Mouse (Mus musculus): Measurements from ENCODE around the gene 4931422A03Rik. TPM values are rescaled to one million over a fixed set of nuclear protein-coding genes. Genes with fewer than 3 reads are reported as not detected.
"Not testable (repeated sequence)": the region's sequence is repeated elsewhere in the genome, so short reads cannot be mapped to it uniquely, and the experiment has no call there.

4931422A03Rik gene
- total RNA-seq, 2 experiments from 2014 or later, result not detected

DNA sequence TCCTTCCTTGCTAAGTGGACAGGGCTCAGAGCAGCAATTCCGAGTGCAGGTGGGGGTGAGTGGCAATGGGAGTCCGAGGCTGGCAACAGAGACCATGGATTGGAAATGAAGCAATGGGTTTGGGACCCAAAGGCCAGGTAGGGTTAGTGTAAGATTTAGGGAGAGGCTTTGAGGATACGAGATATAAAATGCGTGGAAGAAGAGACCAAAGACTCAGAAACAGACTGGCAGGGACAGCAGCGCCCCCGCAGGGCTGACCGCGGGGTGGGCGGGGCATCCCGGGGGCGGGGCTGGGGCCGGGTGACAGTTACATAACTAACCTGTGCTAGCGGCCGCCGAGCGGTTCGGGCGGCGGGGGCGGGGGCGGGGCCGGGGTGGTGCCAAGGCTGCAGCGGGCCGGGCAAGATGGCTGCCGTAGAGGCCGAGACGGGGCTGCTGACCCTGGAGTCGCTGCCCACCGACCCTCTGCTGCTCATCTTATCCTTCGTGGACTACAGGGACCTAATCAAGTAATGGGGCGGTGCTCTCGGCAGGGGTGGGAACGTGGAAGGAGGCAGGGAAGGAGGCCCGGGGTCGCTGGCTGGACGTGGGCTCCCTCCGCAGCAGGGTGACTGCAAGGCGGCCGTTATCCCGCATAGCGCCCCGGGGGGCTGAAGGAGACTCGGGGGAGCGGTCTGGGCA, 563 bp downstream of the 4931422A03Rik start, which contains the start of gene Fbxo3:
Gene Fbxo3, plus strand, starts transcription at position 264 of the 681 bp plus-strand sequence.
- peak; percentile 96 for DNase-seq

DNA sequence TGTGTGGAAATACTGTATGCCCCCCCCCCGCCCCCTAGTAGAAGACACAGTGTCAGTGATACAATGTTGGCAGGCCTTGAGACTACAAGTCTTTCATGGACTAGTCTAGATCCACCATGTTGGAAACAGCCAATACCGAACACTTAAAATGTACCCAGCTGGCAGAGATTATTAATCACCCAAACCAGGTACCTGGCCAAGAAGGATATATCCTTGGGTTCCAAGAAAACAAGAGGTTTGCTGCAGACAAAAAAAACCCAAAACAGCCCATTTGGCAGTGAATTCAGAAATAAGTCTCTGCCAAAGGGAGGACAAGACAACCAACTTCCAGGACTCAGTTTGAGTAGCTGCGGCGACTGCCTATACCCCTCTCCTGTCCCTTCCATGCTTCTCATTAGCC, 3.5 kb downstream of the 4931422A03Rik start:
- DNase-seq, result no peak

DNA sequence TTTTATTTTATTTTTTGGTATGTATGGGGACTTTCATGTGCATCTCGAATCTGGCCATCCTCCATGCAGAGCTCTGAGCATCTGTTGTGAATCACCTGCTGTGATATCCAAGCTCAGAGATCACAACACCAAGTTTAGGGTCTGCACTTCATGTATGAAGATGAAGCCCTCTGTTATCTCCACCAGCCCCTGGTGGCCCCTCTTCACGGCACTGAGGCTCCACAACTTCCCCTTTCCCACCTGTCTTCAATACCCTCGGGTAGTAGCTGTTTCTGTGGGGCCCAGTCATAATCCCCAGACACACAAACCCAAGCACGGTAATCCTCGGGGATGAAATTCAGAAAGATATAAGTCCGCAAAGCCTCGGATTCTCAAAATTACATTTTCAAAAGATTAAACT, 5.1 kb downstream of the 4931422A03Rik start:
- DNase-seq, result no peak

DNA sequence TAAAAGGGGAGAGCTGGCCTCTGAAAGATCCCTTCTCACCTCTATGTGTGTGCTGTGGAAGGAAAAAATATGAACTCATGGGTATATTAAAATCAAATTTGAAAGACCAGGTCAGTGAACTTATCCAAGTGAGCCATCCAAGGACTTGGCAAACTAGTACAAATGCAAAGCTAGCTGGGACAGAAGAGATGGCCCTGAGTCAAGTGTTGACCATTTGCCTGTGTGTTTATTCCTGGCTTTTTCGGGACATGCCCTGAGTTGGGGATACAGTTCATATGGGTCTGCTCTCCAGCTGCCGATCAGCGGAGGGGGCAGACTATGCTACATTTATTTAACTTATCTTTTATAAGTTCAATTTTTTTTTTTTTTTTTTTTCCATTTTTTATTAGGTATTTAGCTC, 19.3 kb downstream of the 4931422A03Rik start:
- DNase-seq, result not testable (repeated sequence)

DNA sequence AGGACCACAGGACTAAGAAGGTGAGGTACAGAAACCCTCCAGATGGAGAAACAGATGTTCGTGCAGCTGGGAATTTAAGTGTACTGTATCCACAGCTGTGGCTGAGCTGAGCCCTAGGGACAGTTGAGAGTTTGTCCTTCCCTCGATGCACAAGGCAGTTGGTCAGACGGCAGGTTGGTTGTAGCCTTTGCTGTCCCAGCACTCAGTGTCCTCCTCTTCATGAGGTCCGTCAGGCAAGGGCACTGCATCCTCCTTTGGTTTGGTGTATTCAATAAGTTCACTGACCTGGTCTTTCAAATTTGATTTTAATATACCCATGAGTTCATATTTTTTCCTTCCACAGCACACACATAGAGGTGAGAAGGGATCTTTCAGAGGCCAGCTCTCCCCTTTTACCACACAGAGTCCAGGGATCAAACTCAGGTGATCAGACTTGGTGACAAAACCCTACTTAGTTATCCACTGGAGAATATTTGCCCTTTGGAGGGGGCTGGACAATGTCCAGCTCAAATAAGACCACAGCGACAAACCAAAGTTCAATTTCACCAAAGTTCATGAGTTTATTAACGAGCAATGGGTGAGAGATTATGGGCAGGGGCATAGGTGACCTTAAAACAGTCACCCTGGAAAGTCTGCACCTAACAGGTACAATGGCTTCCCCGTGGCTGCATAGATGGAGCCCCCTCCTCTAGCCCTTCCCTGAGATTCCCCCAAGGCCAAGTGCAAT, 20.2 kb downstream of the 4931422A03Rik start:
- no peak for DNase-seq

DNA sequence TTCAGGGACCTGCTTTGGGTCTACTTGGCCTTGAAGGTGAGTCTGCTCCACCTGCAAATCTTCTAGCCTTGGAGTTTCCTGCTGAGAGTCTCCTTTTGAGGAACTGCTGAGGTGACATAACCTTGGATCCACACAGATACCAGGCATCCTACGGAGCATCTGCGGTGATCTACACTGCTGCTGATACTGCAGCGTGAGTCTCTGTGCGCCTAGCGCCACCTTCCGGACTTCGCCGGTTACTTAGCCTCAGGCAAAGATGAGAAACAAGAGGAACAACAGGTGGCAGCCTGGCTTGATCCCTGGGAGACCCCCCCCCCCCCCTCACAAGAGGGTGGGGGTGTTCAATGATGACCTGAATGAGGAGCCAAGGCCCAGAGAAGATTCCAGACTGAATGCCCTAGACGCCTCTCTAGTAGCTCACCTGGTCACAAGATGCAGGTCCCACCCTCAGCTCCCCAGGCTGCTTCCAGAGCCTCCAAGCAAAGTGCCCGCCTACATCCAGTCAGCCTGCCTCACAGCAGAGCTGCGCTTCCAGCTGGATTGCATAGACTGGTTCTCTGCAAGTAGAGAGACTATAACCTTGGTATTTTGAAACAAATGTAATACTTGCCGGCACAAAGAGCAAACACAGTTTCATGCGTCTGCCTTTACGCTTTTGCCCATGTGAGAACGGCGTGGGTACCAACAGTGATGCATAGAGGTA, 25.3 kb downstream of the 4931422A03Rik start:
- DNase-seq, result peak; percentile 70

DNA sequence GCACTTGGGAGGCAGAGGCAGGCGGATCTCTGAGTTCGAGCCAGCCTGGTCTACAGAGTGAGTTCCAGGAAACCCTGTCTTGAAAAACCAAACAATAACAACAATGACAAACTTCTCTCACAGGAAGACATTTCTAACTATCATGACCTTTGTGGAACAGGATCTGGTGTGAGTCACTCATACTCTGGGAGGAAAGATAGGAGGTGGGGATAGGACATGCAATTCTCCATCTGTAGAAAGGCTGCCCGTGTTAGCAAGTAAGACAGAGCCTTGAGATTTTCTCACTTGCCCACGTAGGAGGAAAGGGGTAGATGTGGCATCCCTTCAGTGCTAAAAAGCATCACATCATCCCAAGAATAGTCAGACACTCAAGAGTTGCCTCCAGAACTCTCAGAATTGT, 26.3 kb downstream of the 4931422A03Rik start:
- no peak for DNase-seq

DNA sequence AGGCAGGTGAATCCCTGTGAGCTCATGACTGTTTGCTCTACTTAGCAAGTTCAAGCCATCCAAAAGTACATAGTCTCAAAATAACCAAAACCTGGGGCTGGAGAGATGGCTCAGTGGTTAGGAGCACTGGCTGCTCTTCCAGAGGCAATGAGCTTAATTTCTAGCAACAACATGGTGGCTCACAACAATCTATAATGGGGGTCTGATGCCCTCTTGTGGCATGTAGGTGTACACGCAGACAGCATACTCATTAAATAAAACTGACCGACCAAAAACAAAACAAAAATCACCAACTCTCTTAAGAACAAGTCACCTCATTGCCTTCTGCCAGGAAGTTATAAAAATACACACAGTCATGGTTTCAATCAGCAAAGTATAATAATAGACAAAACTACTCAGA, 27.1 kb downstream of the 4931422A03Rik start:
- DNase-seq, result peak; percentile 19

DNA sequence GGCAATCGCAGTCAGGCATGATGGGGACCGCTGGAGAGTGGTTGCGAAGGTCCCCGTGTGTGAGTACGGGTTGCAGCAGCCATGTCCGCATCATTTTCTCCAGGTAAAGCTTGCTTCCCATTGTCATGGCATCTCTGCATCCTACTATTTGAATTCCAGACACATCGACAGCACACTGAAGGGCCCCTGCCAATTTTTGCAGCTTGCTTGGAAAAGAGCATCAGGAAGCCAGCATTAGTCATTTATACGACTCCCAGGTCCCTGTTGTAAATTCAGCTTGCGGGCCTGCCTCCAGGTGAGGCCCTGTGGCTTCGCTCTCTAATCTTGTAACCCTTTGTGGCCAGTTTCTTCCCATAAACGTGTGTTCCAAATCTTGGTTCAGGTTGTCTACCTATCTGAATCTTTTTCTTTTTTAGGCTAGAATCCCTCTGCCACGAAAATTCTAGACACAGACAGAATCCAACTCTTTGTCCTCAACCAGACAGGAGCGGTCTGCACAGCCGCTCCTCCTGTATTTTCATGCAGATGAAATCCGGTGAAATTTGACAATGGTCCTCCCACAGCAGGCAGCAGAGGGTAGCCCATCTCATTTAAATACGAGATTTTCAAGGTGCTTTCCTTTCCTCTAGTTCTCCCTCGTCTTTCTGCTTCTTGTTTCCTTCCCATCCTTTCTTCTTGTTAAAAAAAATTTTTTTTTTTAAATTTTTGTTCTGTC, 35.4 kb downstream of the 4931422A03Rik start:
- DNase-seq, result no peak

DNA sequence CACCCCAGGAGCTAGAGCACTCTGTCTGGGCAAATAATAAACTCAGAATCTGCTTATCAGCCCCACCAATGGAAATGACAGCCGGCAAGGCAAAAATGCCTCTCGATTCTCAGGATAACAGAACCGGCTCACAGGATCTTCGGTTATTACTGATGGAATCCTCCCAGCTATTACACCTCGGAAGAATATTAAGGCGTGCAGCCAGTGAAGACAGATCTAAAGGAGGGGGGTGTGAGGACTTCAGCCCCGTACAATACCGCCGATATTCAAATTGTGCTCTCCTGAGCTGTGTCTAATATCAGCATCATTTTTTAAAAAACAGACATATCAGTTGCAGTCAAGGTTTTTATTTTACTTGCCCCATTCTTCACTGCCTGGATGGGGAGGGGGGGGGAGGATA, 36.0 kb downstream of the 4931422A03Rik start:
- DNase-seq, result no peak

DNA sequence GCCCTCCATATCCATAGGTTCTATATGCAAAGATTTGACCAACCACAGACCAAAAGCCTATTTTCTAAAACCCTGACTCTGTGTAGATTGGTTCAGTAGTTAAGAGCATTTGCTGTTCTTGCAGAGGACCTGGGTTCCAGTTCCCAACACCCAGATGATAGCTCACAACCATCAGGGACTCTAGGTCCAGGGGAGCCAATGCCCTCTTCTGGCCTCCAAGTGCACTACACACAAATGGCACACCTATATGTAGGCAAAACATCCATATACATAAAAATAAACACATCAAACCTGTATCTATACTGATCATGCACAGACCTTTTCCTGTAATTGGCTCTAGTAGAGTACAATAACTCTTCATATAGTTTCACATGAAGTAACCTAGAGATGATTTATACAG, 36.9 kb downstream of the 4931422A03Rik start:
- DNase-seq, result no peak

DNA sequence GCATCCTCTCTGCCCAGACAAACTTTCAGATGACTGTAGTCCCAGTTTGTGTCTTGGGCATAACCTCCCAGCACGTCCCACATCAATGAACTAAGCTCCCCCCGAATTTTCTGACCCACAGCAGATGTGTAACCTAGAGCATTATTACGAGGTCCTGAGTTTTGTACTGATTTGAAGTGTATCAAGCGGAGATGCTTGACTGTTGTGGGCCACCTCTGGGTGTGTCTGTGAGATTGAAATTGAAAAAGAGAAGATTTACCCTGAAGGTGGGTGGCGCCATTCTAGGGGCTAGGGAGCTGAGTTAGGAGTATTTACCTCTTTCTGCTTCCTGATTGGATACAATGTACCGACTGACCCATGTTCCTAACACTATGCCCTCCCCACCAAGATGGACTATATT, 38.4 kb downstream of the 4931422A03Rik start:
- no peak for DNase-seq

DNA sequence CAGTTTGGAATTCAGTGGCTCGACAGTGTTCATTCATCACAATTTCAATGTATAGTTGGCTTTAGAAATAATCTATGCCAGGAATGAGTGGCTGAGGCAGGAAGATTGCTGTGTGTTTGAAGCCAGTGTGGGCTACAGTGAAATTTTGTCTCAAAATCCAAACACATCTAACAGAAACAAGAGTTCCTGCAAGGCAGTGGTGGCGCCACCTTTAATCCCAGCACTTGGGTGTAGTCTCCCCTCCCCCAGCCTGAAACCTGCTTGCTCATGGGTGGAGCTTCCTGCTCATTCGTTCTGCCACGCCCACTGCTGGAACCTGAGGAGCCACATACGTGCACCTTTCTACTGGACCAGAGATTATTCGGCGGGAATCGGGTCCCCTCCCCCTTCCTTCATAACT, 40.6 kb downstream of the 4931422A03Rik start:
- not testable (repeated sequence) for DNase-seq

DNA sequence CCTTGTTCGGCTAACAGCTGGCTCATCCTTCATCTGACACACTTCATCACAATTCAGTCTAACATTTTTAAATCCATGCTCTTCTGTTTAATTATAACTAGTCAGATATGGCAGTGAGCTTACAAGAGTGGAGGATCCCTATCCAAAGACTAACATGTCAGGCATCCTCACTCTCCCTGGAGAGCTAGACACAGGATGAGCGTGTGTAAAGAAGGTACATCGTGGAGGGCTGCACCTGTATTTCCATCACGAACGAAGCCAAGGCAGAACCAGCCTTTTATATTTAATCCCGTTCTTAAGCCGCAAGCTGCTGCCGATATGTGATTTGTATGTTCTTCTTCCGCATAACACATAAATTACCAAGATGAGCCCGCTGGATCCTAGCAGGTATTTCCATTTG, 45.0 kb downstream of the 4931422A03Rik start:
- no peak for DNase-seq

DNA sequence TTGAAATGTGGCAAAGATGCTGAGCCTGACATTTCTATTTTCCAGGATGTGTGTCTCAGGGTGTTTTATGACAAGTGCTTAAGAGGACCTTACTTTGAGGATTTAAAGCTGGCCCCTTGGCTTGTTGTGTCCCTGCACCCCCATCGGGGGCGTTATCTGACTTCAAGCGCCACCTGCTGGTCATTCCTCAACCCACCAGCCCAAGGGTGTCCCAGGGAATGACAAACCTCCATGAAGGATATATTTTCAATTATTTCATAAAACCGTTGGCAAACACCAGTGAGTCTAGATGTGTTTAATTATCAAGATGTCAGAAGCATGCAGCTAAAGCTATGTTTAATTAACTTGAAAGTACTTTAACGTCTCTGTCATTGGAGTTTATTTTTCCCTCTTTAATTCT, 45.9 kb downstream of the 4931422A03Rik start:
- peak; percentile 90 for DNase-seq

DNA sequence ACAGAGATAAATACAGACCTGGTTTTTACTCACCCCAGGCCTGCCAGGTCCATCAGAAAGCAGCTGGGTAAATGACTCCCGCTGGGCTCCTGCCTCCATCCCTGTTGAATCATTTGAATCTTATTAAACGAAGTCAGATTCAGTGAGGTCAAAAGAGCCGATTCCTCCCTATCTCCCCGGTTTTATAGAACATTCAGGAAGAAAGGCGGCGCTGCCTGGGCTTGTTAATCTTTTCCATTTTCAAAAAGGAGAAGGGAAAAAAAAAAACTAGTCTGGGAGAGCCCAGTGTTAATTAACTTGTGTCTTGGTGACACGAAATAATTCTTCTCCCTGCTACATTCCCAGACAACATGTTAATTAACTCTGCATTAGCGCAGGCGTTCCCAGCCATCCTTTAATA, 50.4 kb downstream of the 4931422A03Rik start:
- DNase-seq, result no peak

DNA sequence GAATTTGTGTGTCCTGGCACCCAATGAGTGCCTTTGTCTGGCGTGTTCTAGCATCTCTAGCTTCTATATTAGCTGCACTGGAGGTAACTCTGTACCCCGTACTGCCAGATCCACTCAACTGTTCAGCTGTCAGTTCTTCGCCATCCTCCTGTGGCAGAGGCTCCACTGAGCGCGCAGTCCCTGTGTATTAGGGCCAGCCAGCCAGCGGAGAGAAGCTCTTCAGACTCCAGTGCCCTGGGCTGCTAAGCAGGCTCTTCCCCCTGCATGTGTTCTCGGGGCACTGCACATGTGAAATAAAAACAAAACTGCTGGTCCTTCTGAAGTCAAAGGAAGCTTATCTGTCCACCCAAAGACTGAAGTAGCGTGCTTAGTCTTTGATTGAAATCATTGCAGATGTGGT, 50.9 kb downstream of the 4931422A03Rik start:
- no peak for DNase-seq

DNA sequence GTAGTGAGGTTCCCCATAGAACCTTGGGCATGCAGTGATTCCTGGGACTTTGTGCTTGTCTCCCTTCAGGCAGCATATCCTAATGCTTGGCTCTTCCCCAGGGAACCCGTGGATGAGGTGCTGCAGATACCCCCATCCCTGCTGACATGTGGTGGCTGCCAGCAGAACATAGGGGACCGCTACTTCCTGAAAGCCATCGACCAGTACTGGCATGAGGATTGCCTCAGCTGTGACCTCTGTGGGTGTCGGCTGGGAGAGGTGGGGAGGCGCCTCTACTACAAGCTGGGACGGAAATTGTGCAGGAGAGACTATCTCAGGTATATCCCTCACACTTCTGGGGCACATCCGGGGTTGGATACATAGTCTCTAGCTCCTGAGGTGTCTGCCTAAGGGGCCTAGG, 52.3 kb downstream of the 4931422A03Rik start:
- DNase-seq, result no peak

DNA sequence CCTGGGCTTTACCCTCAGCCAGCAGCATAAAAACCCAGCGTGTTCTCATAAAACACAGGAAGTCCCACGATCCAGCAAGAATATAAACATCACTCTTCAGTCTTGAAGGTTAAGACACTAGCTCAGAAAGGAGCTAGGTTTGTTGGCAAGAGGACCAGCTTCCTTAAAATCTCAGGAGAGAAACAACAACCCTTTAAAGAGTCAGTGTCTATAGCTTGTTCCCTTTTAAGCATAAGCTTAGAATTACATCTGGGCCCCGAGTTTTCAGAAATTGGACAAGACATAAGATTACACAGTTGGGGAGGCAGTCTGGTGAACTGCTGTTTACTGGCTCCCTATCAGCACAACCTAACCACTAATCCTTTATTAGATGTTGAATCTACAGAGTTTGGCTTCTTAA, 56.3 kb downstream of the 4931422A03Rik start:
- no peak for DNase-seq

DNA sequence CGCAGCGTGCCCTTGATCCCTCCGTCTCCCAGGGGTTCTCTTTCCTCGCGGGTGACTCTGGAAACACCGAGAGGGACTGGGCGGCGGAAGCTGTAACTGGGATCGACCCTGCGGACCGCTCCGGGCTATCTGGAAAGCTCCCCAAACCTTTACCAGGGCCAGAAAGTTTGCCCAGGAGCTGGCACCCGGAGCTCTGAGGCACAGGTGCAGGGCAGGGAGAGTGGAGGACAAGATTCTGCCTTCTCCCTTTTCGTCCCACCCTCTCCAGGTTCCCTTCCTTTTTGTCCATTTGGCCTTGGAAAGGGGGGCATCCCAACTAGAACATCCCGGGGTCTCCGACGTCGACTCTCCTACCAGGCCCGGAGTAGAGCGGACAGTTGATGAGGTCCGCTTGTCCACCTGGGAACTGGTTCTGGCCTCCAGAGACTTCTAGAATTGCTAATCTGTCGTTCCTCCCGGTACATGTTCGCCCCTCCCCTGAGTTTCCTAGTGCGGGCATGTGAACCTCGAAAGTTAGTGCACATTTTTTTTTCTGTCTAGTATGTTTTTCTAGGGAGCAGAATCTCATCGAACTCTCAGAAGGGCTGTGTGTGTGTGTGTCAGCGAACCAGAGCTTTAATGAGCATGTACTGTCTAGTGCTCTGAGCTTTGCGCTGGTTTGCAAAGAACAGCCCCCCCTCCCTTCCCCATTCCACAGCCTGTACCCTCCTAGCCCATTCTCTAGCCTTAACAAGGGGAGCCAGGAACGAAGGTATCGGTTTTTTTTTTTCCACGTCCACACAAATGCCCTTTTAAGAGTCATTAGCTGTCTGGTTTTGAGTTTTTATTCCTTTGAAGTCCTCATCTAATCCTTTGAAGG, 57.1 kb downstream of the 4931422A03Rik start:
- no peak for DNase-seq

DNA sequence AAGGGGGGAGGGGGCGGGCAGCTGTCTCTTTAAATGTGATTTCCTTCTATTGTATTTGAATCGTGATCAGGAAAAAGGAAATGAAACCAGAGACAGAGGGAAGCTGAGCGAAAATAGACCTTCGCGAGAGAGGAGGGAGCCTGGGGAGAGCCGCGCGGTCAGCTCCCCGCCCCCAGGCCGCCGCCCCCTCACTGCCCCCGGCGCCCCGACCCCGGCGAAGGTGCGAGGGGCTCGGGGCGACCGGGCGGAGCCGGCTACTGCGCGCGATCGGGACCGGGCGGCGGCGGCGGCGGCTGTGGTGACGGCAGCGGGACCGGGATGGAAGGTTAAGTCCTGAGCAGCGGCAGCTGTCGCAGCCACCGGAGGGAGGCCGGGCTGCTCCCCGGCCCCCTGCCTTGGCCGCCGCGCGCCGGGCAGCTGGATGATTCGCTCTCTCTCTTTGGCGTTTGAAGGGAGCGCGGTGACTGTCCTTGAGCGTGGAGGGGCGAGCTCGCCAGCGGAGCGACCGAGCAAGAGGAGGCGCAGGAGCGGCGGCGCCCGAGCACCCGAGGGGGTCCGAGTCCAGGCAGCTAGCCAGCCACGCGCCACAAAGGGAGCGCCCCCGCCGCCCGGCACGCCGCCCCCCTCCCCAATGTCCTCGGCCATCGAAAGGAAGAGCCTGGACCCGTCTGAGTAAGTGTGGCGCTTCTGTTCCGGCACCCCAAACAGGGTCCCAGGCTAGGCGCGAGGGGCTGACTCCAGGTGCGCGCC, 57.9 kb downstream of the 4931422A03Rik start:
- DNase-seq, result peak; percentile 77
